Mouse (Mus musculus) activated CD4-positive, CD25-positive, alpha-beta regulatory T cell, adult 9 weeks (primary cell): Measurements from ENCODE around the gene Nsa2. TPM values are rescaled to one million over a fixed set of nuclear protein-coding genes. Genes with fewer than 3 reads are reported as not detected.

Experiments used
- polyA plus RNA-seq: library from polyadenylated mRNA; unstranded; fragments of 100-300 nt; shearing (Covaris generic); gene quantifications from one replicate; pipeline ENCODE4 v1.2.1, GENCODE M21; 2017

Nsa2 gene
- 94.0 TPM for polyA plus RNA-seq

GRCm38 (mm10) chr13:97137466-97138400 is at the start of gene Nsa2, which contains the start of gene Gfm2:
Nsa2 (minus strand) TSS chr13:97137937.
Gfm2 (plus strand) TSS chr13:97137937.

GRCm38 (mm10) chr13:97099187-97099852 is 38.4 kb downstream of the Nsa2 start, which contains the start of gene Gm6169:
Gm6169 (minus strand) TSS chr13:97099237.

Other genes starting within 250 kb of the Nsa2 start
- not detected for gene Gcnt4, start 213.2 kb downstream of the Nsa2 start, polyA plus RNA-seq
- gene 1700029F12Rik, start 103.6 kb downstream of the Nsa2 start, polyA plus RNA-seq = not detected
- gene Fam169a, start 70.7 kb downstream of the Nsa2 start, polyA plus RNA-seq = 0.26 TPM
- 9.4 TPM for gene Gm6169, start 38.7 kb downstream of the Nsa2 start, polyA plus RNA-seq
- 48.1 TPM for gene Gfm2, start within 50 bp of the Nsa2 start, polyA plus RNA-seq
- gene Hexb, start 60.4 kb upstream of the Nsa2 start, polyA plus RNA-seq = 86.7 TPM
- 0.17 TPM for gene Enc1, start 103.2 kb upstream of the Nsa2 start, polyA plus RNA-seq